Mouse (Mus musculus) midbrain, embryonic 15.5 days (tissue): Measurements from ENCODE around the gene Crebl2. TPM values are rescaled to one million over a fixed set of nuclear protein-coding genes. Genes with fewer than 3 reads are reported as not detected.
A peak's percentile ranks its signal among the peaks of the same experiment; 100 is the strongest.

Source experiments
- ATAC-seq: fragments of 200-750 bp; cut with Nextera tagmentation; replicated peaks from 2 replicates; pipeline ENCODE4 v1.8.0; 2017; ENCODE audit warnings: moderate TSS enrichment
- H3K27ac ChIP-seq: fragments of 300-500 bp; sonication (generic); 2 replicates; pipeline ENCODE4 v1.5.1; 2015; ENCODE audit warnings: mild to moderate bottlenecking, inconsistent platforms
- H3K27me3 ChIP-seq: fragments of 300-500 bp; sonication (generic); replicated peaks from 2 replicates; pipeline ENCODE4 v1.6.1; 2015; ENCODE audit warnings: inconsistent platforms
- H3K36me3 ChIP-seq: fragments of 300-500 bp; sonication (generic); replicated peaks from 2 replicates; pipeline ENCODE4 v1.6.1; 2015; ENCODE audit warnings: inconsistent platforms
- H3K4me1 ChIP-seq: fragments of 300-500 bp; sonication (generic); 2 replicates; pipeline ENCODE4 v1.6.1; 2015; ENCODE audit warnings: inconsistent platforms
- H3K4me2 ChIP-seq: fragments of 300-500 bp; sonication (generic); 2 replicates; pipeline ENCODE4 v1.6.1; 2015; ENCODE audit warnings: inconsistent platforms, mild to moderate bottlenecking, moderate library complexity
- H3K4me3 ChIP-seq: fragments of 300-500 bp; sonication (generic); 2 replicates; pipeline ENCODE4 v1.5.1; 2015; ENCODE audit warnings: mild to moderate bottlenecking, inconsistent platforms
- H3K9ac ChIP-seq: fragments of 300-500 bp; sonication (generic); 2 replicates; pipeline ENCODE4 v1.6.1; 2015; ENCODE audit warnings: mild to moderate bottlenecking, inconsistent platforms
- H3K9me3 ChIP-seq: fragments of 300-500 bp; sonication (generic); 2 replicates; pipeline ENCODE4 v1.6.1; 2016; ENCODE audit warnings: inconsistent platforms
- WGBS: fragments of 180-500 bp; shearing (Covaris S2); methylation state at CpG from one replicate; pipeline ENCODE4 v1.1.7; 2015; ENCODE audit warnings: mixed read lengths; 5-methylcytosine and 5-hydroxymethylcytosine counted together
- polyA plus RNA-seq: library from polyadenylated mRNA; unstranded; fragments of >200 nt; fragmentation: Nextera tagmentation; extraction: Ambion mirVana; gene quantifications from 2 replicates; pipeline ENCODE4 v1.2.1, GENCODE M21; 2015

Gene Crebl2
- polyA plus RNA-seq, 1 experiment from 2014 or later = 5.6 TPM

DNA sequence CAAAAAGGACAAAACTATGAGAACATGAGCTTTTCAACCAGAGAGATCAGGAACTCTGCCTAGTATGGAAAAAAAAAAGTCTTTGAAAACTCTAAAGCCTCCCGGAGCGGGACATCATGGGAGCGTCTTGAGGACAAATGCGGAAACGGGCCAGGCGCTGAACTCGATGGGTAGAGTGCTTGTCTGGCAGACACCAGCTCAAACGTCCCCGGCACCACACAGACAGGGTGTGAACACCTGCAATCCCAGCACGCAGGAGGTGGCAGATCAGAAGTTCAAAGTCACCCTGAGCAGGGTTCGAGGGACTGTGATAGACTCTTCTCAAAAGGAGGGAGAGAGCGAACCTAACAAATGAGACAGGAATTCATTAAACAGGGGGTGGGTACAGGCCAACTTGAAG, 31.4 kb downstream of the Crebl2 start:
- Histone ChIP-seq H3K36me3 (0 out of 2 replicates have a peak, but pooled peaks cover 6% of the 10 kb centered on the region), H3K4me3 (no peak overlapping the region), H3K27ac (no peak overlapping the region), H3K9me3 (no peaks in the 10 kb centered on the region), H3K27me3 (no peaks in the 10 kb centered on the region), H3K9ac (no peak overlapping the region), H3K4me1 (peaks cover 20% of the 10 kb centered on the region), H3K4me2 (no peak overlapping the region)
- 85% methylated on average over 12 of the region's 12 CpGs for WGBS
- ATAC-seq = no peak

DNA sequence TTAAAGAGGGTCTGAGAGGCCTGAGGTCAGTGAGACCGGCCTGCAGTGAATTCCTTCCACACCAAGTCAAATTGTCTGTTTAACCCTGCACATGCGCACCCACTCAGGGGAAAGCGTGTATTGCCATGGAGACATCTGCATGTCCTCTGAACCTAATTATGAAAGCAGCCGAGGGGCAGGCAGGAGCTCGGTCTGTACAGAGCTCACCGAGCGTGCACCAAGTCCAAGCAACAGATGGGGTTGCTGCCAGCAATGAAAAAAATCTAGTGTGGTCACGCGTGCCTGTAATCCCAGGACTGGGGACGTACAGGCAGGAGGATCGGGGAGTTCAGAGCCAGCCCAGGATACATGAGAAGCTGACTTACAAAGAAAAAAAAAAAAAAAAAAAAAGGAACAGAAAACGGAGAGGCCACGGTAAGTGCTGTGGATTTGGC, 32.7 kb downstream of the Crebl2 start:
- no peaks in the 10 kb centered on the region for H3K9me3 ChIP-seq
- peak overlapping the region; percentile 37 for H3K4me3 ChIP-seq
- H3K4me1 ChIP-seq = peaks cover 20% of the 10 kb centered on the region
- H3K9ac ChIP-seq = peak overlapping the region; percentile 33; the same call in 1 of the 2 replicates
- peak overlapping the region; percentile 58 for H3K4me2 ChIP-seq
- WGBS = 7% methylated on average over 13 of the region's 13 CpGs
- peak overlapping the region; percentile 88 for H3K27ac ChIP-seq
- H3K36me3 ChIP-seq = peaks cover 12% of the 10 kb centered on the region; the same call in 1 of the 2 replicates
- H3K27me3 ChIP-seq = no peaks in the 10 kb centered on the region
- peak; percentile 87 for ATAC-seq

DNA sequence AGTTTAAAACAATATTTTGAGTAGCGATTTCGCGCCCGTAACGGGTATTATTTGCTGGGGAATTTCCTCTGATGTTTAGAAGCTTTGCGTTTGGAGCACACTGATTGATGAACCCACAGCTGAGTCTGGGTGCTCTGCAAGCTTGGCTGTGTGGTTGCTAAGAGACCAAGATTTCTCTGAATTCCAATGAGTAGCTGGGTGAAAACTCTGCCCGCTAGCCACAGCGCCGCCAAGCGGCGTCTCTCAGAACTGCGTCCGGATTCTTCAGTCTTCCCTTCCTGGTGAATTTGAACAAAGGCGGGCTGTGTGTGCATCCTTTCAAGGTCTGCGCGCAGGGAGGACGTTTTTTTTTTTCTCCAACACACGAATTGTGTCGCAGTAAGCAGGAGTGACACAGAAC, 33.2 kb downstream of the Crebl2 start:
- Histone ChIP-seq H3K9ac (0 out of 2 replicates have a peak overlapping the region, but pooled peaks have one; percentile 33), H3K27ac (peak overlapping the region; percentile 88), H3K36me3 (peaks cover 12% of the 10 kb centered on the region; the same call in 1 of the 2 replicates), H3K9me3 (no peaks in the 10 kb centered on the region), H3K4me1 (peaks cover 20% of the 10 kb centered on the region), H3K4me3 (peak overlapping the region; percentile 37), H3K4me2 (peak overlapping the region; percentile 58), H3K27me3 (no peaks in the 10 kb centered on the region)
- under 1% methylated on average over 19 of the region's 19 CpGs for WGBS
- ATAC-seq = peak; percentile 93

DNA sequence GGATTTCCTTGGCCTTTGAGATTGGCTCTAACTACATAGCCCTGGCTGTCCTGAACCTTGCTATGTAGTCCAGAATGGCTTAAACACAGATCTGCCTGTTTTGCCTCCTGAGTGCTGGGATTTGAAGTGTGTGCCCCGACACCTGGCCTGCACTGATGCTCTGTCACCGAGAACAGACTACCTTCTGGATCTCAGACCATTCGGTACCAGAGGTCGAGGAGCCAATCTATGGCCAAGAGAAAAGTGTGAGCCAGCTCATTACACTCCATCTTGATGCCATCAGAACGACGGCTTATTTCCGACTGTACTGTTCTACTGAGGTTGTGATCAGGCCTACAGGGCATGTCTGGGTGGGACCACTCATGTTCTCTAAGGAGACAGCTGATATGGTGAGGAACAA, 36.2 kb downstream of the Crebl2 start:
- Histone ChIP-seq H3K4me1 (peaks cover 20% of the 10 kb centered on the region), H3K9me3 (no peaks in the 10 kb centered on the region), H3K4me2 (no peak overlapping the region), H3K27ac (no peak overlapping the region), H3K36me3 (peaks cover 38% of the 10 kb centered on the region), H3K27me3 (no peaks in the 10 kb centered on the region), H3K4me3 (no peak overlapping the region), H3K9ac (no peak overlapping the region)
- 93% methylated on average over 7 of the region's 7 CpGs for WGBS
- ATAC-seq = no peak

DNA sequence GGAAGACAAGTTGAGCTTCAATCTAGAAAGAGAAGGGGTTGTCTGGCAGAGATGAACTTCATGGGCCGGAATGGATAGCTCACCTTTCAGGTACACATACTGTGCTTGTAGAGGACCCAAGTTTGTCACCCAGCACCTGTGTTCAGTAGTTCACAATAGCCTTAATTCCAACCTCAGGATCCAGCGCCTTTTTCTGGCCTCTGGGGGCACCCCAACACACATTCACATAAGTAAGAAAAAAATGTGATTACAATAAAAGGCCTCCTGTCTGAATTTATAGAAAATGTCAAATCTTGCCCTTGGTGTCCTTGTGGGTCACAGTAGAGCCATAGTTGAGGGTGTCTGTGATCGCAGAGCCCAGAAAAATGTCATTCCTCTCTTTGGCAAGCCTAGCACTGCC, 37.4 kb downstream of the Crebl2 start:
- Histone ChIP-seq H3K9ac (no peak overlapping the region), H3K4me3 (no peak overlapping the region), H3K27ac (no peak overlapping the region), H3K4me2 (no peak overlapping the region), H3K9me3 (no peaks in the 10 kb centered on the region), H3K36me3 (peaks cover 43% of the 10 kb centered on the region), H3K27me3 (no peaks in the 10 kb centered on the region), H3K4me1 (peaks cover 10% of the 10 kb centered on the region)
- no peak for ATAC-seq
- 91% methylated on average over 3 of the region's 3 CpGs for WGBS

DNA sequence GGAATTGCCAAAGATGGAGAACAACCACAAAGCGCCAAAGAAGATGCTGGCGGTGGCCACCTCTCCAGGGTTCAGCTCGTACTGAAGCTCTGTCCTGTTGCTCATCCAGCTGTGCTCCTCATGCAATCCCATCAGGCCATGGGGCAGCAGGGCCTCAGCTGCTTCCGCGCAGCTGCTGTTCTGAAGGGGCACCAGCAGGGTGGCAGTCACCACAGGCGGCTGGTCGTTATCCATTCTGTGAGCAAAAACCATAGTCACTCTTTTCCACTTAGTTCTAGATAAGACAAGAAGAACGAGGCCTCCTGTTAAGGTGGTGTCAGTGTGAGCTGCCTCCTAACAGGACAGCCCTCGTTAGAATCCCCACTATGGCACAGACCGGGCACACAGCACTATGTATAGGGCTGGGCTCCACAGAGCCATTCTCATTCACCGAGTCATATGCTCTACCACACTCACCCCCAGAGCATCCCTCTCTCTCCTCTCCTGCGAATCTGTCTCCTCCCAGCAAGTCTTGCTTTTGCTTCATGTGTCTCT, 40.3 kb downstream of the Crebl2 start:
- no peak for ATAC-seq
- no peaks in the 10 kb centered on the region for H3K9me3 ChIP-seq
- no peaks in the 10 kb centered on the region for H3K4me1 ChIP-seq
- WGBS = 88% methylated on average over 12 of the region's 12 CpGs
- H3K27me3 ChIP-seq = no peaks in the 10 kb centered on the region
- no peak overlapping the region for H3K27ac ChIP-seq
- no peak overlapping the region for H3K4me3 ChIP-seq
- H3K36me3 ChIP-seq = peaks cover 43% of the 10 kb centered on the region
- H3K9ac ChIP-seq = no peak overlapping the region
- H3K4me2 ChIP-seq = no peak overlapping the region

DNA sequence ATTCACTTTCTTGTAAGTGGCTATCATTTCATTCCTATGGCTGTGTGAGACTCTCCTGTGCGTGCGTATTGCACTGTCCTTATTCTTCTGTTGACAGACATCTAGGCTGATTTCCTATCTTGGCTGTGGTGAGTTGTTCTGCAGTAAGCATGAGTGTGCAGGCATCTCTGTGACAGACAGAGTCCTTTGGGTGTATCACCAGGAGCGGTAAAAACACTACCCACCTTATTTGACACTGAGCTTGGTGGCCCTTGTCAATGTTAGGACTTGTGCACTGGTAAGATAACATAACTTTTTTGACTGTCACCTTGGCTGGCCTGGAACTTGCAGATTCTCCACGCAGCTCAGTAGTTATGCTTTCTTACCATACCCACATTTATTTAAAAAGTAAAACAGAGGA, 40.9 kb downstream of the Crebl2 start:
- H3K9ac ChIP-seq = no peak overlapping the region
- no peak for ATAC-seq
- WGBS = 95% methylated on average over 4 of the region's 4 CpGs
- no peak overlapping the region for H3K4me3 ChIP-seq
- H3K36me3 ChIP-seq = peaks cover 42% of the 10 kb centered on the region
- no peaks in the 10 kb centered on the region for H3K9me3 ChIP-seq
- H3K4me2 ChIP-seq = no peak overlapping the region
- no peaks in the 10 kb centered on the region for H3K27me3 ChIP-seq
- H3K4me1 ChIP-seq = no peaks in the 10 kb centered on the region
- H3K27ac ChIP-seq = no peak overlapping the region

DNA sequence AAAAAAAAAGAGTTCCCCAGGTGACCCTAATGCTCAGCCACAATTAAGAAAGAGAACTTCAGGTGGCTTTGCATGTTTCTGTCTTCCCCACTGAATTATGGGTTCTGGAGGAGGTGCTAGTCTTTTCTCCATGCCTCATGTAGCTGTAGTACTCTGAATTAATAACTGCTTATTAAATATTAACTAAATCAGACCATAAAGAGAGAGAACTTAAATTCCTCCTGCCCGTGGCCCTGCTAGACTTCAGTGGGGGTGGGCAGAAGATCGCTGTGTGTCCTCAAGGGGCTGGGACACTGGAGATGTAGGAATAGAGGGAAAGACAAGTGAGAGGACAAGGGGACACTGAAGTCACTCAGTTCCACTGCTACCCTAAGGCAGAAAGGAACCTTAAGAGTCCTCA, 42.3 kb downstream of the Crebl2 start:
- H3K4me1 ChIP-seq = no peaks in the 10 kb centered on the region
- H3K27me3 ChIP-seq = no peaks in the 10 kb centered on the region
- no peak overlapping the region for H3K9ac ChIP-seq
- H3K36me3 ChIP-seq = peaks cover 35% of the 10 kb centered on the region
- no peaks in the 10 kb centered on the region for H3K9me3 ChIP-seq
- H3K4me3 ChIP-seq = no peak overlapping the region
- no peak for ATAC-seq
- 88% methylated on average over 2 of the region's 2 CpGs for WGBS
- no peak overlapping the region for H3K4me2 ChIP-seq
- no peak overlapping the region for H3K27ac ChIP-seq

DNA sequence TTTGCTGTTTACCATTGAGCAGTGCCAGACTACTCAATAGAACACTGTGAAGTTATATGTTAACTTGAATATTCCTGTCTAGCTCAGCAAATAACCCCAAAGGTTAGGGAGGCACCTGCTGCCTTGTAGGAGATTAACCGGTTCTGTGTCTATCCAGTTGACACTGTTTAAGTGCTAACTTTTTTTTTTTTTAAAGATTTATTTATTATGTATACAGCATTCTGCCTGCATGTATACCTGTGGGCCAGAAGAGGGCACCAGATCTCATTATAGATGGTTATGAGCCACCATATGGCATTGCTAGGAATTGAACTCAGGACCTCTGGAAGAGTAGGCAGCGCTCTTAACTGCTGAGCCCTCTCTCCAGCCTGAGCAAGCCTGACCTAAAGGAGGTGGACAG, 43.1 kb downstream of the Crebl2 start:
- no peak overlapping the region for H3K4me2 ChIP-seq
- no peaks in the 10 kb centered on the region for H3K27me3 ChIP-seq
- H3K36me3 ChIP-seq = peaks cover 35% of the 10 kb centered on the region
- no peak; the same call in 1 of the 2 replicates for ATAC-seq
- 87% methylated on average over 2 of the region's 2 CpGs for WGBS
- no peak overlapping the region for H3K4me3 ChIP-seq
- H3K9me3 ChIP-seq = no peaks in the 10 kb centered on the region
- H3K27ac ChIP-seq = no peak overlapping the region
- H3K9ac ChIP-seq = no peak overlapping the region
- no peaks in the 10 kb centered on the region for H3K4me1 ChIP-seq

DNA sequence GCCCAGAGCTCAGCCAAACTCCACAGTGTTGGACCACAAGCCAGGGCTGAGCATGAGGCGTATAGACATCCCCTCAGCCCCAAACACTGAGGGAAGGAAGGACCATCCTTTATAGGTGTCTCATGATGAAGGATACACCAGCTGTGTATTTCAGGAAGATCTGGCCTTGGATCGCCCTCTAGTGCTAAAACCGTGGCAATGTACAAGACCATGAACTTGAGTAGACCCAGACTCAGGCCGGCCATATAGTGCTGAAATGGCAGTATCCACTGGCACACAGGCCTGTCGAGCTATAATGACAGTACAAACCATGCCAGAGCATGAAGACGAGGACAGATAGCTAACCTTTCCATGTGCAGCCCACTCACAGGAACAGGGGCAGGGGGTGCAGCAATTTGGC, 46.8 kb downstream of the Crebl2 start:
- 88% methylated on average over 6 of the region's 6 CpGs for WGBS
- peaks cover 20% of the 10 kb centered on the region for H3K4me1 ChIP-seq
- no peak overlapping the region for H3K9ac ChIP-seq
- H3K36me3 ChIP-seq = 0 out of 2 replicates have a peak, but pooled peaks cover 4% of the 10 kb centered on the region
- H3K9me3 ChIP-seq = no peaks in the 10 kb centered on the region
- no peak for ATAC-seq
- no peak overlapping the region for H3K4me3 ChIP-seq
- no peaks in the 10 kb centered on the region for H3K27me3 ChIP-seq
- no peak overlapping the region for H3K27ac ChIP-seq
- no peak overlapping the region for H3K4me2 ChIP-seq

DNA sequence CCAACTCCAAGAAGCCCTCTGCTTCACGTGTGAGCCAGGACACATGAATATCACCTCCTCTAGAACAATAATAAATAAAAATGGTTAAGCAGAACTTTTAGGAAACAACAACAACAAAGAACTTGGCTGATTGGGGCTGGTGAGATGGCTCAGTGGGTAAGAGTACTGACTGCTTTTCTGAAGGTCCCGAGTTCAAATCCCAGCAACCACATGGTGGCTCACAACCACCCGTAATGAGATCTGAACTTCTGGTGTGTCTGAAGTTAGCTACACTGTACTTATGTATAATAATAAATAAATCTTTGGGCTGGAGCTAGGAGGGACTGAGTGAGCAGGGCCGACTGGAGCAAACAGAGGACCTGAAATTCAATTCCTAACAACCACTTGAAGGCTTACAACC, 47.3 kb downstream of the Crebl2 start:
- Histone ChIP-seq H3K27ac (no peak overlapping the region), H3K4me3 (no peak overlapping the region), H3K9ac (no peak overlapping the region), H3K9me3 (no peaks in the 10 kb centered on the region), H3K27me3 (no peaks in the 10 kb centered on the region), H3K4me1 (peaks cover 20% of the 10 kb centered on the region), H3K4me2 (no peak overlapping the region), H3K36me3 (0 out of 2 replicates have a peak, but pooled peaks cover 7% of the 10 kb centered on the region)
- ATAC-seq = no peak
- 91% methylated on average over 4 of the region's 4 CpGs for WGBS

DNA sequence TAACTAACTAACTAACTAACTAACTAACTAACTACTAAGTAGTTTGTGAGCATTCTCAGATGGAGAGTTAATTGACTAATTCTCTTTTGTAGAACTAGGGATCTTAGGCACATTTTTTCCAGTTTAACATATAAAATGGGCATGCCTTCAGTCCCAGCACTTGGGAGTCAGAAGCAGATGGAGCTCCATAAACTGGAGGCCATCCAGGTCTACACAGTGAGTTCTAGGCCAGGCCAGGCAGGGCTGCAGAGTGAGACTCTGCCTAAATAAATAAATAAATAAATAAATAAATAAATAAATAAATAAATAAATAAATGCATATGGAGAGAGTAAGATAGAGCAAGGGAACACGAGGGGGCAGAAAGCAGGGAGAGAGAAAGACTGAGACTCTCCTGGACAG, 47.9 kb downstream of the Crebl2 start:
- H3K27ac ChIP-seq = no peak overlapping the region
- no peak overlapping the region for H3K4me3 ChIP-seq
- H3K4me1 ChIP-seq = peaks cover 20% of the 10 kb centered on the region
- H3K4me2 ChIP-seq = no peak overlapping the region
- H3K9me3 ChIP-seq = no peaks in the 10 kb centered on the region
- ATAC-seq = no peak
- H3K9ac ChIP-seq = no peak overlapping the region
- no peaks in the 10 kb centered on the region for H3K27me3 ChIP-seq
- H3K36me3 ChIP-seq = 0 out of 2 replicates have a peak, but pooled peaks cover 7% of the 10 kb centered on the region
- WGBS = 79% methylated on average over 1 of the region's 1 CpGs

DNA sequence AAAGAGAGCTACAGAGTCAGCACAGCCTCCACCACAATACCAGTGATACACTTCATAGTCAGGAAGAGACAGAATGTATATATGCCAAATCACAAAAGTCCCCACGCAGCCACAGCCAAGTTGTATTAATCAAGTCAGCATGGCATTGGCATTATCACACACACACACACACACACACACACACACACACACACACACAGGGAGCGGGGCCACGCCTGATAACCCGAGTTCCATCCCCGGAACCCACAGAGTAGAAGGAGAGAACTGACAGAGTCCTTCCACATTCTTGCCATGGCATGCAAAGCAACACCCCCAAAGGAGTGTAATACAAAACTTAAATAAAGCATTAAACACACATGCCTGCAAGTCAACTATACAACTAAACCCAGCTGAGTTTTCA, 49.6 kb downstream of the Crebl2 start:
- H3K4me2 ChIP-seq = no peak overlapping the region

More for the DNA sequence above, 49.6 kb downstream of the Crebl2 start:
- no peak overlapping the region for H3K4me3 ChIP-seq
- H3K4me1 ChIP-seq = peaks cover 30% of the 10 kb centered on the region
- no peaks in the 10 kb centered on the region for H3K27me3 ChIP-seq
- no peaks in the 10 kb centered on the region for H3K9me3 ChIP-seq
- 0 out of 2 replicates have a peak, but pooled peaks cover 7% of the 10 kb centered on the region for H3K36me3 ChIP-seq
- ATAC-seq = no peak
- WGBS = 92% methylated on average over 5 of the region's 5 CpGs
- H3K27ac ChIP-seq = no peak overlapping the region
- H3K9ac ChIP-seq = no peak overlapping the region
